Mouse (Mus musculus) liver, embryonic 11.5 days (tissue): ENCODE data around the gene Parp3. TPM values are rescaled to one million over a fixed set of nuclear protein-coding genes. Genes with fewer than 3 reads are reported as not detected.

Experiments
- ATAC-seq: fragments of 200-750 bp; cut with Nextera tagmentation; replicated peaks from 2 replicates; pipeline ENCODE4 v1.8.0; 2017; ENCODE audit warnings: moderate number of reproducible peaks, mild to moderate bottlenecking, moderate TSS enrichment, moderate library complexity; ENCODE audit not compliant: low FRiP score
- DNase-seq: peaks from one replicate; pipeline ENCODE4 v3.0.0-alpha.2; 2017; ENCODE audit warnings: low spot score
- H3K27ac ChIP-seq: fragments of 300-500 bp; sonication (generic); 2 replicates; pipeline ENCODE4 v1.5.1; 2014; ENCODE audit warnings: mild to moderate bottlenecking, low read depth, low read length, control low read depth
- H3K27me3 ChIP-seq: fragments of 300-500 bp; sonication (generic); replicated peaks from 2 replicates; pipeline ENCODE4 v1.6.1; 2014; ENCODE audit warnings: low read length, mixed read lengths; ENCODE audit not compliant: control insufficient read depth, insufficient read depth
- H3K36me3 ChIP-seq: fragments of 300-500 bp; sonication (generic); 2 replicates; pipeline ENCODE4 v1.6.1; 2014; ENCODE audit warnings: mild to moderate bottlenecking, low read length, moderate library complexity, mixed read lengths; ENCODE audit not compliant: control insufficient read depth, insufficient read depth
- H3K4me1 ChIP-seq: fragments of 300-500 bp; sonication (generic); replicated peaks from 2 replicates; pipeline ENCODE4 v1.6.1; 2014; ENCODE audit warnings: low read length, mixed read lengths; ENCODE audit not compliant: control insufficient read depth, insufficient read depth
- H3K4me2 ChIP-seq: fragments of 300-500 bp; sonication (generic); 2 replicates; pipeline ENCODE4 v1.6.1; 2014; ENCODE audit warnings: mild to moderate bottlenecking, control low read depth, moderate library complexity
- H3K4me3 ChIP-seq: fragments of 300-500 bp; sonication (generic); 2 replicates; pipeline ENCODE4 v1.5.1; 2014; ENCODE audit warnings: low read depth, low read length, control low read depth
- H3K9ac ChIP-seq: fragments of 300-500 bp; sonication (generic); 2 replicates; pipeline ENCODE4 v1.6.1; 2014; ENCODE audit warnings: low read depth, low read length, control low read depth
- H3K9me3 ChIP-seq: fragments of 300-500 bp; sonication (generic); 2 replicates; pipeline ENCODE4 v1.6.1; 2016; ENCODE audit warnings: low read length, inconsistent platforms, mixed read lengths; ENCODE audit not compliant: control insufficient read depth
- WGBS: fragments of 180-500 bp; shearing (Covaris S2); extraction: QIAGEN DNeasy Blood & Tissue Kit; methylation state at CpG from one replicate; pipeline ENCODE4 v1.1.7; 2014; 5-methylcytosine and 5-hydroxymethylcytosine counted together
- polyA plus RNA-seq: library from polyadenylated mRNA; unstranded; fragments of >200 nt; fragmentation: Nextera tagmentation; extraction: Ambion mirVana; gene quantifications from 2 replicates; pipeline ENCODE4 v1.2.1, GENCODE M21; 2014

Gene Parp3
- polyA plus RNA-seq = 1.5 and 1.6 TPM in 2 replicates

GRCm38 (mm10) chr9:106476924-106477484, at the start of gene Parp3:
Gene Parp3, minus strand, starts transcription at chr9:106476949.
- Histone ChIP-seq H3K36me3 (peaks cover 15% of the 10 kb centered on the region), H3K4me2 (peak within 1 kb of the TSS; percentile 77), H3K4me1 (peaks cover 27% of the 10 kb centered on the region), H3K9me3 (no peaks in the 10 kb centered on the region), H3K4me3 (peak within 1 kb of the TSS; percentile 86), H3K27ac (0 out of 2 replicates have a peak within 1 kb of the TSS, but pooled peaks have one; percentile 1), H3K9ac (peak within 1 kb of the TSS; percentile 63), H3K27me3 (no peaks in the 10 kb centered on the region)
- DNase-seq (peak; percentile 96), ATAC-seq (peak; percentile 98)
- WGBS = under 1% methylated on average over 41 of the region's 41 CpGs

GRCm38 (mm10) chr9:106519909-106520308, 43.2 kb upstream of the Parp3 start:
- Histone ChIP-seq H3K36me3 (no peaks in the 10 kb centered on the region), H3K4me2 (no peak overlapping the region), H3K9ac (no peak overlapping the region), H3K27me3 (no peaks in the 10 kb centered on the region), H3K27ac (no peak overlapping the region), H3K4me3 (no peak overlapping the region), H3K9me3 (no peaks in the 10 kb centered on the region), H3K4me1 (no peaks in the 10 kb centered on the region)
- 65% methylated on average over 8 of the region's 8 CpGs for WGBS
- no peak for ATAC-seq
- no peak for DNase-seq

- ATAC-seq (no peak), DNase-seq (no peak)
- 54% methylated on average over 2 of the region's 2 CpGs for WGBS
- no peak overlapping the region for H3K4me2 ChIP-seq
- H3K9me3 ChIP-seq = no peaks in the 10 kb centered on the region
- no peaks in the 10 kb centered on the region for H3K36me3 ChIP-seq
- no peaks in the 10 kb centered on the region for H3K4me1 ChIP-seq
- no peak overlapping the region for H3K9ac ChIP-seq
- no peaks in the 10 kb centered on the region for H3K27me3 ChIP-seq
- no peak overlapping the region for H3K27ac ChIP-seq
- H3K4me3 ChIP-seq = no peak overlapping the region
Observed at GRCm38 (mm10) chr9:106519433-106519832, 42.7 kb upstream of the Parp3 start.

- 81% methylated on average over 4 of the region's 4 CpGs for whole genome bisulfite sequencing
- no peaks in the 10 kb centered on the region for H3K27me3 ChIP-seq
- no peak within 1 kb of the TSS for H3K9ac ChIP-seq
- ATAC-seq (no peak), DNase-seq (no peak)
- H3K4me2 ChIP-seq = no peak within 1 kb of the TSS
- H3K9me3 ChIP-seq = no peaks in the 10 kb centered on the region
- no peak within 1 kb of the TSS for H3K27ac ChIP-seq
- H3K36me3 ChIP-seq = no peaks in the 10 kb centered on the region
- H3K4me1 ChIP-seq = no peaks in the 10 kb centered on the region
- H3K4me3 ChIP-seq = no peak within 1 kb of the TSS
Observed at GRCm38 (mm10) chr9:106514273-106514672, 37.5 kb upstream of the Parp3 start, which contains the start of gene Iqcf5. Gene Iqcf5, plus strand, starts transcription at chr9:106514573.

GRCm38 (mm10) chr9:106513566-106513965, 36.8 kb upstream of the Parp3 start:
- H3K9me3 ChIP-seq = no peaks in the 10 kb centered on the region
- H3K4me1 ChIP-seq = no peaks in the 10 kb centered on the region
- DNase-seq (no peak), ATAC-seq (no peak)
- no peak overlapping the region for H3K27ac ChIP-seq
- no peak overlapping the region for H3K9ac ChIP-seq
- 72% methylated on average over 6 of the region's 6 CpGs for WGBS
- no peaks in the 10 kb centered on the region for H3K36me3 ChIP-seq
- H3K4me3 ChIP-seq = no peak overlapping the region
- no peak overlapping the region for H3K4me2 ChIP-seq
- H3K27me3 ChIP-seq = no peaks in the 10 kb centered on the region

GRCm38 (mm10) chr9:106512729-106513450, 36.1 kb upstream of the Parp3 start:
- no peak overlapping the region for H3K9ac ChIP-seq
- DNase-seq (no peak), ATAC-seq (no peak)
- H3K9me3 ChIP-seq = no peaks in the 10 kb centered on the region
- H3K27me3 ChIP-seq = no peaks in the 10 kb centered on the region
- H3K4me3 ChIP-seq = no peak overlapping the region
- WGBS = 56% methylated on average over 13 of the region's 13 CpGs
- no peak overlapping the region for H3K4me2 ChIP-seq
- H3K36me3 ChIP-seq = no peaks in the 10 kb centered on the region
- no peak overlapping the region for H3K27ac ChIP-seq
- no peaks in the 10 kb centered on the region for H3K4me1 ChIP-seq

GRCm38 (mm10) chr9:106509356-106509755, 32.6 kb upstream of the Parp3 start:
- ATAC-seq (no peak), DNase-seq (no peak)
- Histone ChIP-seq H3K9ac (no peak overlapping the region), H3K4me1 (no peaks in the 10 kb centered on the region), H3K27ac (no peak overlapping the region), H3K36me3 (no peaks in the 10 kb centered on the region), H3K27me3 (no peaks in the 10 kb centered on the region), H3K4me3 (no peak overlapping the region), H3K9me3 (no peaks in the 10 kb centered on the region), H3K4me2 (no peak overlapping the region)
- WGBS = 87% methylated on average over 10 of the region's 10 CpGs

GRCm38 (mm10) chr9:106504246-106504645, 27.5 kb upstream of the Parp3 start:
- ATAC-seq = no peak
- no peak overlapping the region for H3K4me3 ChIP-seq
- H3K9ac ChIP-seq = no peak overlapping the region
- H3K27me3 ChIP-seq = no peaks in the 10 kb centered on the region
- no peak overlapping the region for H3K27ac ChIP-seq
- H3K36me3 ChIP-seq = no peaks in the 10 kb centered on the region
- WGBS = 63% methylated on average over 6 of the region's 6 CpGs
- DNase-seq = no peak
- H3K4me2 ChIP-seq = no peak overlapping the region
- no peaks in the 10 kb centered on the region for H3K9me3 ChIP-seq
- no peaks in the 10 kb centered on the region for H3K4me1 ChIP-seq

GRCm38 (mm10) chr9:106501846-106502245, 25.1 kb upstream of the Parp3 start:
- no peak overlapping the region for H3K9ac ChIP-seq
- no peaks in the 10 kb centered on the region for H3K36me3 ChIP-seq
- ATAC-seq (no peak), DNase-seq (no peak)
- no peaks in the 10 kb centered on the region for H3K4me1 ChIP-seq
- H3K4me3 ChIP-seq = no peak overlapping the region
- no peaks in the 10 kb centered on the region for H3K9me3 ChIP-seq
- 84% methylated on average over 22 of the region's 22 CpGs for WGBS
- no peaks in the 10 kb centered on the region for H3K27me3 ChIP-seq
- no peak overlapping the region for H3K4me2 ChIP-seq
- H3K27ac ChIP-seq = no peak overlapping the region
